Mouse (Mus musculus): Measurements from ENCODE around the gene Trim40. TPM values are rescaled to one million over a fixed set of nuclear protein-coding genes. Genes with fewer than 3 reads are reported as not detected.
A peak's percentile ranks its signal among the peaks of the same experiment; 100 is the strongest.

Trim40 gene
- total and polyA plus RNA-seq, 3 experiments: not detected

GRCm38 (mm10) chr17:36836427-36836812, 53.5 kb downstream of the Trim40 start:
- DNase-seq: no peak
- Histone ChIP-seq H3K4me3 (peak overlapping the region; percentile 86), H3K27me3 (ENCODE audit: control insufficient read depth, insufficient read depth, low read length) (no peaks in the 10 kb centered on the region), H3K79me2 (replicated peaks; ENCODE audit: control insufficient read depth, insufficient read depth, low read length) (0 out of 2 replicates have a peak, but pooled peaks cover 2% of the 10 kb centered on the region), H3K36me3 (ENCODE audit: control insufficient read depth, insufficient read depth, low read length) (0 out of 2 replicates have a peak, but pooled peaks cover 5% of the 10 kb centered on the region), H3K4me1 (ENCODE audit: control insufficient read depth, insufficient read depth, low read length) (0 out of 2 replicates have a peak, but pooled peaks cover 1% of the 10 kb centered on the region), H3K9ac (ENCODE audit: low read depth, low read length) (peak overlapping the region; percentile 66), H3K27ac (peak overlapping the region; percentile 93)
- no peak for TF ChIP-seq POLR2A (IDR thresholded peaks at IDR 0.05; ENCODE audit: insufficient read depth, low read depth, low read length)
- TF ChIP-seq EP300 (IDR thresholded peaks at IDR 0.05; ENCODE audit: insufficient read depth, low read depth, low read length): no peak
- no peak for TF ChIP-seq CTCF (IDR thresholded peaks at IDR 0.05)
- WGBS: 16% methylated on average over 3 of the region's 3 CpGs
- intact Hi-C loops (cut with DNase I): loop anchor here (2.0 to 5.0 kb wide), 2 partner anchors 122 to 211 kb away; partner anchors contain the start of genes Gabbr1, Znrd1 and Znrd1as

GRCm38 (mm10) chr17:36835591-36836426, 54.1 kb downstream of the Trim40 start:
- peak overlapping the region; percentile 86 for H3K4me3 ChIP-seq
- peak overlapping the region; percentile 93 for H3K27ac ChIP-seq
- H3K36me3 ChIP-seq (ENCODE audit: control insufficient read depth, insufficient read depth, low read length): 0 out of 2 replicates have a peak, but pooled peaks cover 5% of the 10 kb centered on the region
- 0 out of 2 replicates have a peak, but pooled peaks cover 2% of the 10 kb centered on the region for H3K79me2 ChIP-seq (replicated peaks; ENCODE audit: control insufficient read depth, insufficient read depth, low read length)
- 35% methylated on average over 12 of the region's 12 CpGs for WGBS
- intact Hi-C loops (cut with DNase I): loop anchor here (2.0 to 5.0 kb wide), 2 partner anchors 123 to 211 kb away; partner anchors contain the start of genes Gabbr1, Znrd1 and Znrd1as
- no peak for TF ChIP-seq EP300 (IDR thresholded peaks at IDR 0.05; ENCODE audit: insufficient read depth, low read depth, low read length)
- TF ChIP-seq CTCF (IDR thresholded peaks at IDR 0.05): peak; percentile 69
- TF ChIP-seq POLR2A (IDR thresholded peaks at IDR 0.05; ENCODE audit: insufficient read depth, low read depth, low read length): no peak
- H3K4me1 ChIP-seq (ENCODE audit: control insufficient read depth, insufficient read depth, low read length): 0 out of 2 replicates have a peak, but pooled peaks cover 1% of the 10 kb centered on the region
- H3K9ac ChIP-seq (ENCODE audit: low read depth, low read length): no peak overlapping the region
- no peaks in the 10 kb centered on the region for H3K27me3 ChIP-seq (ENCODE audit: control insufficient read depth, insufficient read depth, low read length)
- DNase-seq: peak; percentile 64 to 71

GRCm38 (mm10) chr17:36832694-36833093, 57.2 kb downstream of the Trim40 start:
- no peak overlapping the region for H3K9ac ChIP-seq (ENCODE audit: low read depth, low read length)
- 48% methylated on average over 4 of the region's 4 CpGs for WGBS

More at GRCm38 (mm10) chr17:36832694-36833093, 57.2 kb downstream of the Trim40 start:
- peaks cover 1% of the 10 kb centered on the region; the same call in 1 of the 2 replicates for H3K27me3 ChIP-seq (ENCODE audit: control insufficient read depth, insufficient read depth, low read length)
- no peak overlapping the region for H3K4me3 ChIP-seq
- H3K79me2 ChIP-seq (replicated peaks; ENCODE audit: control insufficient read depth, insufficient read depth, low read length): no peaks in the 10 kb centered on the region
- H3K36me3 ChIP-seq (ENCODE audit: control insufficient read depth, insufficient read depth, low read length): no peaks in the 10 kb centered on the region
- H3K27ac ChIP-seq: no peak overlapping the region
- no peak for DNase-seq
- TF ChIP-seq EP300 (IDR thresholded peaks at IDR 0.05; ENCODE audit: insufficient read depth, low read depth, low read length) (no peak), POLR2A (IDR thresholded peaks at IDR 0.05; ENCODE audit: insufficient read depth, low read depth, low read length) (no peak), CTCF (IDR thresholded peaks at IDR 0.05) (no peak)
- H3K4me1 ChIP-seq (ENCODE audit: control insufficient read depth, insufficient read depth, low read length): no peaks in the 10 kb centered on the region
- intact Hi-C loops (cut with DNase I): no loop called here

Other genes with a start within 250 kb of the Trim40 start
- gene H2-M9, start 247.5 kb downstream of the Trim40 start, total RNA-seq (2021): not detected
- gene H2-M9, start 247.5 kb downstream of the Trim40 start, polyA plus RNA-seq (2012; rRNA removed): 0.20 TPM in 1 of 2 replicates, not detected in the other
- not detected for gene H2-M1, start 217.9 kb downstream of the Trim40 start, total RNA-seq (2021)
- gene H2-M1, start 217.9 kb downstream of the Trim40 start, polyA plus RNA-seq (2012; rRNA removed): not detected in 2 replicates
- gene H2-M10.5, start 117.2 kb downstream of the Trim40 start, total RNA-seq (2021): not detected
- not detected in 2 replicates for gene H2-M10.5, start 117.2 kb downstream of the Trim40 start, polyA plus RNA-seq (2012; rRNA removed)
- not detected for gene H2-M10.6, start 78.0 kb downstream of the Trim40 start, total RNA-seq (2021)
- not detected in 2 replicates for gene H2-M10.6, start 78.0 kb downstream of the Trim40 start, polyA plus RNA-seq (2012; rRNA removed)
- 10 to 100 TPM; 19.1 to 19.3 TPM for gene Trim26, start 53.0 kb downstream of the Trim40 start, total RNA-seq (2021)
- 17.0 and 21.7 TPM in 2 replicates for gene Trim26, start 53.0 kb downstream of the Trim40 start, polyA plus RNA-seq (2012; rRNA removed)
- not detected for gene Trim15, start 22.9 kb downstream of the Trim40 start, total RNA-seq (2021)
- gene Trim15, start 22.9 kb downstream of the Trim40 start, polyA plus RNA-seq (2012; rRNA removed): 0.10 TPM in 1 of 2 replicates, not detected in the other
- gene Trim10, start 20.5 kb downstream of the Trim40 start, total RNA-seq (2021): 1 to 10 TPM in 1 of 2 experiments, under 1 TPM in 1; 0.13 to 2.1 TPM
- gene Trim10, start 20.5 kb downstream of the Trim40 start, polyA plus RNA-seq (2012; rRNA removed): 0.92 TPM in 1 of 2 replicates, not detected in the other
- gene Trim31, start 8.0 kb upstream of the Trim40 start, total RNA-seq (2021): not detected
- not detected in 2 replicates for gene Trim31, start 8.0 kb upstream of the Trim40 start, polyA plus RNA-seq (2012; rRNA removed)
- under 1 TPM; 0.77 to 0.81 TPM for gene Rnf39, start 52.8 kb upstream of the Trim40 start, total RNA-seq (2021)
- 0.64 and 1.00 TPM in 2 replicates for gene Rnf39, start 52.8 kb upstream of the Trim40 start, polyA plus RNA-seq (2012; rRNA removed)
- gene Ppp1r11, start 61.6 kb upstream of the Trim40 start, total RNA-seq (2021): 100 to 1,000 TPM in 1 of 2 experiments, 10 to 100 TPM in 1; 92.4 to 108 TPM
- 56.8 and 70.8 TPM in 2 replicates for gene Ppp1r11, start 61.6 kb upstream of the Trim40 start, polyA plus RNA-seq (2012; rRNA removed)
- gene Znrd1, start 68.4 kb upstream of the Trim40 start, total RNA-seq (2021): 10 to 100 TPM; 25.9 to 29.0 TPM
- 19.8 and 26.2 TPM in 2 replicates for gene Znrd1, start 68.4 kb upstream of the Trim40 start, polyA plus RNA-seq (2012; rRNA removed)
- gene Znrd1as, start 68.5 kb upstream of the Trim40 start, total RNA-seq (2021): 10 to 100 TPM; 14.1 to 18.2 TPM
- gene Znrd1as, start 68.5 kb upstream of the Trim40 start, polyA plus RNA-seq (2012; rRNA removed): 4.0 and 8.8 TPM in 2 replicates
- gene 2410137M14Rik, start 91.1 kb upstream of the Trim40 start, total RNA-seq (2021): under 1 TPM; 0.27 to 0.63 TPM
- 0.41 and 0.61 TPM in 2 replicates for gene 2410137M14Rik, start 91.1 kb upstream of the Trim40 start, polyA plus RNA-seq (2012; rRNA removed)
- gene H2-M5, start 99.4 kb upstream of the Trim40 start, total RNA-seq (2021): under 1 TPM; 0.41 to 0.63 TPM
- gene H2-M5, start 99.4 kb upstream of the Trim40 start, polyA plus RNA-seq (2012; rRNA removed): 0.14 and 0.35 TPM in 2 replicates
- gene Zfp57, start 111.0 kb upstream of the Trim40 start, total RNA-seq (2021): 1 to 10 TPM in 1 of 2 experiments, under 1 TPM in 1; 0.94 to 1.4 TPM
- 2.3 and 4.3 TPM in 2 replicates for gene Zfp57, start 111.0 kb upstream of the Trim40 start, polyA plus RNA-seq (2012; rRNA removed)
- not detected for gene Mog, start 133.3 kb upstream of the Trim40 start, total RNA-seq (2021)
- gene Mog, start 133.3 kb upstream of the Trim40 start, polyA plus RNA-seq (2012; rRNA removed): 0.09 TPM in 1 of 2 replicates, not detected in the other
- 1 to 10 TPM; 6.5 to 6.7 TPM for gene Gabbr1, start 155.8 kb upstream of the Trim40 start, total RNA-seq (2021)
- 15.5 and 17.4 TPM in 2 replicates for gene Gabbr1, start 155.8 kb upstream of the Trim40 start, polyA plus RNA-seq (2012; rRNA removed)
- not detected for gene Olfr90, start 198.4 kb upstream of the Trim40 start, total RNA-seq (2021)
- gene Olfr90, start 198.4 kb upstream of the Trim40 start, polyA plus RNA-seq (2012; rRNA removed): not detected in 2 replicates
- gene Olfr91, start 208.2 kb upstream of the Trim40 start, total RNA-seq (2021): not detected
- gene Olfr91, start 208.2 kb upstream of the Trim40 start, polyA plus RNA-seq (2012; rRNA removed): not detected in 2 replicates
- gene Olfr92, start 230.0 kb upstream of the Trim40 start, total RNA-seq (2021): not detected
- not detected in 2 replicates for gene Olfr92, start 230.0 kb upstream of the Trim40 start, polyA plus RNA-seq (2012; rRNA removed)

Data from heart, adult 2 months (tissue).